Mouse (Mus musculus) layer of hippocampus, adult 11-12 months (tissue): ENCODE results near the gene Gm49352.
"Not testable (repeated sequence)": the region's sequence is repeated elsewhere in the genome, so short reads cannot be mapped to it uniquely, and the experiment has no call there.

Experiments used
- DNase-seq: peaks from one replicate; pipeline ENCODE4 v3.0.0; 2022; ENCODE audit warnings: low spot score

Gm49352 gene

DNA sequence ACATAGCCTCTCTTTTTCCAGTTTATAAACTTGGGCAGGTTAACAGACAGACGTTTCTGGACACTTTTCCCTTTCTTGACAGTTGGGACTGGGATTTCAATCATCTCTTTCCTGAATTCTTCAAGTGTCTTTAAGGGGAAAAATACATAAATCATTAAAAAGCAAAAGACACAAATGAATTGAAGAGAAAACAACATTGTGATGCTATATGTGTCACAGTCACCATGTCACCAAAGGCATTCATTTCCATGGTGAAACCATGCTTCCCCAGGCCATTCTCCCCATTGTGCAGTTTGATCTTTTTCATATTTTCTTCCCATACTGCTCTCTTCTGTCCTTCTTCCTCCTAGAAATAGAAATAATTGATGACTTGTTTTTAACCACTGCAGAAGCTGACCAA, at the start of gene Gm49352:
Gene Gm49352, minus strand, starts transcription at position 101 of the 400 bp plus-strand sequence.
- not testable (repeated sequence) for DNase-seq

GRCm38 (mm10) chr13:61570027-61570426, 2.1 kb upstream of the Gm49352 start, which contains the start of gene Cts3:
Cts3 (minus strand) TSS chr13:61570127.
- no peak for DNase-seq

DNA sequence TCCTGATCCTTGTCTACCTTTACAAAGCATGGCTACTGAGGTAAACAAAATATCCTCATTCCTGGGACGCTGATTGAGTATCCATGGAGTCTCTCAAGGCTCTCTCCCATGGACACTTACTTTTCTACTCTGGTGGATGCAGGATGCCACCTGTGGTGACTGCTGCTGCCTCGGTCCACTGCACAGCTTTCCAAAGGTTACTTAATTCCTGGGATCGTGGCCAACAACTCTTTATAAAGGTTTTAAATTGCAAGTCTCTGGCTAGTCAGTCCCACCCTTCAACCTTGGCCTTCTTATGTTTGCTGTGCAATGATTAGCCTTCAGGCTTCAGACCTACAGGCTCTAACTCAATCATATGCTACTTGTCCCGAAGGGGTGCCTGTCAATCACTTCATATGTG, 26.3 kb downstream of the Gm49352 start, which contains the start of gene Ctsm:
Gene Ctsm, minus strand, starts transcription at position 209 of the 400 bp plus-strand sequence.
- no peak for DNase-seq
